Mouse (Mus musculus): ENCODE measurements around the gene Unk.

DNA sequence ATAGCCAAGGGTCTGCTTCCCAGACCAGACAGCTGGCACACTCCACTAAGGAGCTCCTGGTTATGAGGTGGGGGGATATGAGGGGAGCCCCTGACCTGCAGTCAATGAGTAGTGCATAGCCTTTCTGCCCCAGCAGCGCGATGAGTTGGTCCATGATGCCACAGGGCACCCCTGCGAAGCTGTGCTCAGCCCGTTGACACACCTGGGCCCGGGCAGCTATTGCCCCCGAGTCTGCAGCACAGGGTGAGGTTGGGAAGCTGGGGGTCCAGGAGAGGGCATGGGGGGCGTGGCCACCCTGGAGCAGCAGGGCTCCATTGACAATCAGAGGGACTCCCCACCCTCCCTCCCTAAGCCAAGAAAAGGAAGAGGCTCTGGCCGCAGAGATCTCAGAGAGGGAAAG, 20.0 kb upstream of the Unk start:
- TF ChIP-seq CTCF (IDR thresholded peaks at IDR 0.05; ENCODE audit: insufficient read depth, low read length): no peak
- no peak for TF ChIP-seq POLR2A (IDR thresholded peaks at IDR 0.05; ENCODE audit: borderline replicate concordance, extremely low read depth, low read depth, low read length)

All from lung, adult 2 months (tissue).